Mouse (Mus musculus): ENCODE results near the gene Msx2. TPM values are rescaled to one million over a fixed set of nuclear protein-coding genes. Genes with fewer than 3 reads are reported as not detected.

Msx2 gene
- total RNA-seq, 2 experiments from 2014 or later = 1.1 to 1.2 TPM

GRCm38 (mm10) chr13:53465191-53465820 is 7.6 kb downstream of the Msx2 start:
- no peak for DNase-seq (ENCODE audit: low spot score in 2 of 2)

DNA sequence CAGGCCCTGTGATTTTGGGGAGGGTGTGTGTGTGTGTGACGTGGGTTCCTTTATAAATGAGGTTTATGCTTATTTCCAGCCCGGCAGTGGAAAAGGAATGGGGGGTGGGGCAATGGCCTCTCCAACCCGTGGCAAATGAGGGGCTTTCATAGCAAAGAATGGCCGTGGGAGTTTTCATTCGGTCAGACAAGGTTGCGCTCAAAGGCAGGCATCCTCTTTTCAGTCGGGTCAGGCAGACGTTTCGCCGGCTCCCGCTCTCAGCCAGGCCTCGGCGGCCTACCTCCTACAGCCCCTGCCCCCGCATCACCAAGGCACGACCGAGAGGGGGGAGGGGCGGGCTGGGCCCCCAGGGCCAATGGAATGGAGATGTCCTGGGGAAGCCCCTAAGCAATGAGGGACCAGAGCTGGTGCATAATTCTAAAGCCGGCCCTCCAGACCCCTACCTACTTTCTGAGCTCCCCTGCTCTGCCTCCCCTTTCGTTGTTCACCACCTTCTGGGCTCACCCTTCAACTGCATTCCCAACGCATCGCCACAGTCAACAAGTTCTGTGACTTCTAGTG is 8.4 kb downstream of the Msx2 start:
- no peak for DNase-seq (ENCODE audit: low spot score in 2 of 2)

GRCm38 (mm10) chr13:53463946-53464345 is 8.9 kb downstream of the Msx2 start:
- DNase-seq (ENCODE audit: low spot score in 2 of 2) = no peak

DNA sequence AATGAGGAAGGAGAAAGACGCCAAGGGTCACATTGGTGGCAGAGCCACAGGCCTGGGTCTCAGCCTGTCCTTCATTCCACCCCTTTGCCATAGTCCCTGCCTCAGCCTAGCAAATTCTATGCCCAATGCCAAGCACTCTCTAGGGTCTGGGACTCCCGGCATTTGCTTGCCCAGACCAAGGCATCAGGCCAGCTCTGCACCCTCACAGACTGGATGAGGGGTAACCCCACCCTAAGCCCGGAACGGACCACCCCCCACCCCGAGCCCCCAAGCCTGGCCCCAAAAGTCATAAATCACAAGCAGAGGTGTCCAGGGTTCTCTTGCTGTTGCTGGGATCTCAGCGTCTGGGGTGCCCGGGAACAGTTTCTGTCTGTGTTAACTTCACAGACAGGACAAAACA is 9.8 kb downstream of the Msx2 start:
- no peak for DNase-seq (ENCODE audit: low spot score in 2 of 2)

- DNase-seq (ENCODE audit: low spot score in 2 of 2) = no peak
Measured at GRCm38 (mm10) chr13:53462649-53462970, 10.3 kb downstream of the Msx2 start.

- no peak for DNase-seq (ENCODE audit: low spot score in 2 of 2)
Measured at GRCm38 (mm10) chr13:53461855-53462648, 10.8 kb downstream of the Msx2 start.

GRCm38 (mm10) chr13:53461346-53461745 is 11.5 kb downstream of the Msx2 start:
- no peak for DNase-seq (ENCODE audit: low spot score in 2 of 2)

DNA sequence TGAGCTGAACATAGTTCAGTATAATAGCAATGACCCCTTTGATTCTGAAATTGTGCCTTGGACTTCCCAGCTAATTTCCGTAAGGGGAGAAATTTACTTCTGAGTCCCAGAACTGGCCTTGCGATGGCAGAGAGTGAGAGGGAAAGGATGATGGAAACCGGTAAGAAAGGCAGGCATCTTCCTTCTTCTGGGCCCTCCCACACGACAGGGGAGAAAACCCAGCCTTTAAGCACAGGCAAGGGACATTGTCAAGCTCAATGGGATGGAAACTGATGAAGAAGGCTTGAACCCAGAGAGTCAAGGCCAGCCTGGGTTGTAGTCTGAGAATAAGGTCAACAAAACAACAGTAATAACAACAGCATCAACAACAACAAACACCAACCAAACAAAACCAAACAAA is 14.1 kb downstream of the Msx2 start:
- DNase-seq (ENCODE audit: low spot score in 2 of 2) = no peak

DNA sequence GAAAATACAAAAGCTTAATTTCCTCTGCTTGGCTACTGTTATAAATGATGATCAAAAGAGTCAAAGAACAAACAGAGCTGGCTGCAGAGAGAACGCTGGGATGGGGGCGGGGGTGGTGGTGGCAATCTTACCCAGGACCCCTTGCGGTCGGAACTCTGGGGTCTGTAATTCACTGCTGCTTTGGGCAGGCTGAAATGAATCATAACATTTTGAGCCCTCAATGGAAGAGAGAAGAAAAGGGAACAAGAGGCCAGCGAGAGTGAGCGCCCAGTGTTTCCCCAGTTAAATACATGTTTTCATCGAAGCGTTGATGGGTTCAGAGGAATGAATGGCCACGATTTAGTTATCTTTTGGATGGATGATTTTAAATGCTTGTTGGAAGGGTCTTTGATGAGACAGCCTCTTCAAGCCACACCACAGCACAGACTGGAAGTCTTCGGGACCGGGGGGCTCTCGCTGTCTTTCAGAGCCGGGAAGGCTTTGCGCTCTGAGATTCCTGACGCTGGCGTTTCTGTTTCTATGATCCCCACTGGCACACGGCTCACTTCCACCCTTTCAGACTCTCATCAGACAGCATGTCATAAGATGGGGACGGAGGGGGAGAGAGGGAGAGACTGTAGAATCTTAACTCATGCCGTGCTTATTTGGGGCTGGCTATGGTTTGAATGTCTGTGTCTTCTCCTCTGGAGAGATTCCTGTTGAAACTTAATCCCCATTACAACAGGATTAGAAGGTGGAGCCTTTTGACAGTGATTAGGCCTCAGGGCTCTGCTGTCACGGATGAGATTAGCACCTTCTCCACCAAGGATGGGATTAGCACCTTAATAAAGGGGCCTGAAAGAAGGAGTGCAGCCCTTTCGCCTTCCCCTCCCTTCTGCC is 17.8 kb downstream of the Msx2 start:
- no peak for DNase-seq (ENCODE audit: low spot score in 2 of 2)

DNA sequence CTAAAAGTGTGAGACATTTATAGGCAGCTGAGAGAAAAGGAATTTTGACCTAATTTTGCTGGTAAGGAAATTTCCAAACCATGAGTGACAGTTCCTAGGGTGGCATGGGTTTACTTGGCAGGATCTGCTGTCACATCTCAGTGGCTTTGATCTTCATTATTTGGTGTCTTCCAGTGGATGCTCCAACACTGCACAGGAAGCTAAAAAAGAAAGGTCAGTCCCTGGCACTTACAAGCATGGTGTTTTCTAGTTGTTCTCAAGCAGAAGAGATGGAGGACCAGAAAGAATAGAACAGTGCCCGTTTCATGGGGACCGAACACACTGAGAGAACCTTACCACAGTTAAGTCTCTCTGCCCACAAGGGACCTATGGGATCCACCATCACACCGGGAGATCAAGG is 18.9 kb downstream of the Msx2 start:
- no peak for DNase-seq (ENCODE audit: low spot score in 2 of 2)

DNA sequence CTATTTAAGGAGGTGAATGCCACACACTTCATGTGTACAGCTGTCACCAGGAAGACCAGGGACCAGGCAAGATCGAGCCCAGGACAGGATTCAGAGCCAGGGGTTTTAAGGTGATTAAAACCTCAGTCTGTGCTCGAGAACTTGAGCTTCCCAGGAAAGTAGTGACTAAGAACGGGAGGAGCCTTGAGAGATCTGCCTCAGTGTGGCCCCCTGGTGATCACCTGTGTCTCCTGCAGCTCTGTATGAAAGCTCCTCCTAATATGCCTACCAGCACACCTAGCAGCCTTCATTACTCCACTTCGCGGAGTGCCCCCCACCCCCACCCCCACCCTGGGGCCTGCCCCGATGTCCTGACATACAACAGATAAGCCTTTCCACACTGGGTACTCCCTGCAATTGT is 25.3 kb downstream of the Msx2 start:
- DNase-seq (ENCODE audit: low spot score in 2 of 2) = no peak

GRCm38 (mm10) chr13:53443602-53444001 is 29.3 kb downstream of the Msx2 start:
- DNase-seq (ENCODE audit: low spot score in 2 of 2) = peak; percentile 68 to 78

- DNase-seq (ENCODE audit: low spot score in 2 of 2) = peak; percentile 68 to 72
Measured at GRCm38 (mm10) chr13:53442168-53442980, 30.5 kb downstream of the Msx2 start.

- no peak for DNase-seq (ENCODE audit: low spot score in 2 of 2)
Measured at GRCm38 (mm10) chr13:53441307-53442028, 31.4 kb downstream of the Msx2 start.

- DNase-seq (ENCODE audit: low spot score in 2 of 2) = no peak
Measured at GRCm38 (mm10) chr13:53439957-53440356, 32.9 kb downstream of the Msx2 start.

- DNase-seq (ENCODE audit: low spot score in 2 of 2) = peak; percentile 89 to 90
Measured at GRCm38 (mm10) chr13:53426507-53426906, 46.4 kb downstream of the Msx2 start.

DNA sequence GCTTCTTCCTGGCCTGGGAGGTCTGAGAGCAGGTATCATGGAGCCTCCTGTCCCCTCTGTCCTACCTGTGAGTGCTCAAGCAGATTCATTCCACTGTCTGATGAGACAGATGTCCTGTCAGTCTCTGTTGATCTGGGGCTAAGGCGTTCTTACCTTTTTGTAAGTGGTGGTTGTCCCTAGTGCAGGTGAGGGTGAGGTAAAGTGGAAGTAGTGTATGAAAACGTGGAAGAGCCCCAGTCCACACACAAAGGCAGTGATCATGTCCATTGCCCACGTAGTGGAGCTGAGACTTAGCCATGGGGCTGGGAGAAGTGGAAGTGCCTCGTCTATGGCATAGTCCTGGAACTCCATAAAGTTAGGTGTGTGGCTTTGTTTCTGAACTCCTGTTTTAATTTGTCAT is 51.7 kb downstream of the Msx2 start:
- no peak for DNase-seq (ENCODE audit: low spot score in 2 of 2)

- no peak for DNase-seq (ENCODE audit: low spot score in 2 of 2)
Measured at GRCm38 (mm10) chr13:53420741-53421140, 52.1 kb downstream of the Msx2 start.

DNA sequence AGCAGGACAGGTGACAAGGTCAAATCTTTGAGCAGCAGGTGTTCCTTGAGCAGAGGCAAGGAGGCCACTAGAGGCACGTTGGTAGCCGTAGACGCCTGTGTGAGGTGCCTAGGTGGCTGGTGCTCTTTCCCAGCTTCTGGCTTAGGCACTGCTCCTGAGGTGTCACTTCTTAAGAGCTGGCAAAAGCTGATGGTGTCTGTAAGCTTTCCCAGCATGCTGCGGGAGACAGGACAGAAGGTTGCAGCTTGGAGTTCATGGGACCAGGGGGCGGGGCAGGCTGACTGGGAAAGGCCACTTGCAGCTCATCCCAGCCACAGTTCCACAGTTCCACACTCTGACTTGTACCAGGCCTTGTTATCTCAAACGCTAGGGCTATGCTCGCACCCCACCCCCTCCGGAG is 53.2 kb downstream of the Msx2 start:
- no peak for DNase-seq (ENCODE audit: low spot score in 2 of 2)

GRCm38 (mm10) chr13:53417701-53418100 is 55.2 kb downstream of the Msx2 start:
- no peak for DNase-seq (ENCODE audit: low spot score in 2 of 2)
